Mouse (Mus musculus) midbrain, embryonic 14.5 days (tissue): ENCODE data around the gene Defb28. TPM values are rescaled to one million over a fixed set of nuclear protein-coding genes. Genes with fewer than 3 reads are reported as not detected.

Source experiments
- ATAC-seq: fragments of 200-750 bp; cut with Nextera tagmentation; 2 replicates; pipeline ENCODE4 v1.8.0; 2017; ENCODE audit warnings: moderate number of reproducible peaks, moderate library complexity; ENCODE audit not compliant: low FRiP score, low TSS enrichment
- DNase-seq: peaks from one replicate; pipeline ENCODE4 v3.0.0-alpha.2; 2015
- H3K27ac ChIP-seq: fragments of 300-500 bp; sonication (generic); replicated peaks from 2 replicates; pipeline ENCODE4 v1.5.1; 2014; ENCODE audit warnings: mild to moderate bottlenecking, low read depth, low read length, moderate library complexity
- H3K27me3 ChIP-seq: fragments of 300-500 bp; sonication (generic); 2 replicates; pipeline ENCODE4 v1.6.1; 2014; ENCODE audit warnings: low read length, control low read depth, mixed read lengths; ENCODE audit not compliant: control insufficient read depth, insufficient read depth
- H3K36me3 ChIP-seq: fragments of 300-500 bp; sonication (generic); 2 replicates; pipeline ENCODE4 v1.6.1; 2014; ENCODE audit warnings: low read length, control low read depth; ENCODE audit not compliant: control insufficient read depth, insufficient read depth
- H3K4me1 ChIP-seq: fragments of 300-500 bp; sonication (generic); 2 replicates; pipeline ENCODE4 v1.6.1; 2014; ENCODE audit warnings: mild to moderate bottlenecking, antibody characterized with exemption, low read length, control low read depth; ENCODE audit not compliant: control insufficient read depth, insufficient read depth
- H3K4me2 ChIP-seq: fragments of 300-500 bp; sonication (generic); 2 replicates; pipeline ENCODE4 v1.6.1; 2014; ENCODE audit warnings: mild to moderate bottlenecking, low read length, moderate library complexity
- H3K4me3 ChIP-seq: fragments of 300-500 bp; sonication (generic); replicated peaks from 2 replicates; pipeline ENCODE4 v1.5.1; 2014; ENCODE audit warnings: low read depth, low read length
- H3K9ac ChIP-seq: fragments of 300-500 bp; sonication (generic); replicated peaks from 2 replicates; pipeline ENCODE4 v1.6.1; 2014; ENCODE audit warnings: mild to moderate bottlenecking, low read length, moderate library complexity
- H3K9me3 ChIP-seq: fragments of 300-500 bp; sonication (generic); 2 replicates; pipeline ENCODE4 v1.6.1; 2016; ENCODE audit warnings: low read length, control low read depth, mixed read lengths; ENCODE audit not compliant: control insufficient read depth
- WGBS: fragments of 180-500 bp; shearing (Covaris S2); extraction: QIAGEN DNeasy Blood & Tissue Kit; methylation state at CpG from one replicate; pipeline ENCODE4 v1.1.7; 2014; 5-methylcytosine and 5-hydroxymethylcytosine counted together
- polyA plus RNA-seq: library from polyadenylated mRNA; unstranded; fragments of >200 nt; fragmentation: Nextera tagmentation; extraction: Ambion mirVana; gene quantifications from 2 replicates; pipeline ENCODE4 v1.2.1, GENCODE M21; 2014

The Defb28 gene
- polyA plus RNA-seq, 1 experiment from 2014 or later: not detected

- H3K9ac ChIP-seq: no peak overlapping the region
- H3K4me3 ChIP-seq: no peak overlapping the region
- H3K36me3 ChIP-seq: no peaks in the 10 kb centered on the region
- DNase-seq (no peak), ATAC-seq (no peak)
- no peaks in the 10 kb centered on the region for H3K27me3 ChIP-seq
- H3K4me1 ChIP-seq: no peaks in the 10 kb centered on the region
- H3K4me2 ChIP-seq: no peak overlapping the region
- 77% methylated on average over 6 of the region's 6 CpGs for WGBS
- no peak overlapping the region for H3K27ac ChIP-seq
- no peaks in the 10 kb centered on the region for H3K9me3 ChIP-seq
These were observed 20.0 kb upstream of the Defb28 start for GRCm38 (mm10) chr2:152498020-152498419.

- WGBS: 83% methylated on average over 7 of the region's 7 CpGs
These were observed 17.7 kb upstream of the Defb28 start for GRCm38 (mm10) chr2:152500204-152500862.

GRCm38 (mm10) chr2:152500863-152501229 lies 17.2 kb upstream of the Defb28 start:
- Histone ChIP-seq H3K9me3 (no peaks in the 10 kb centered on the region), H3K36me3 (no peaks in the 10 kb centered on the region), H3K27ac (no peak overlapping the region), H3K27me3 (no peaks in the 10 kb centered on the region), H3K9ac (no peak overlapping the region), H3K4me3 (no peak overlapping the region), H3K4me1 (no peaks in the 10 kb centered on the region), H3K4me2 (no peak overlapping the region)
- 80% methylated on average over 6 of the region's 6 CpGs for WGBS
- no peak for DNase-seq
- no peak for ATAC-seq

More at GRCm38 (mm10) chr2:152500204-152500862, 17.7 kb upstream of the Defb28 start:
- DNase-seq (no peak), ATAC-seq (no peak)
- Histone ChIP-seq H3K4me2 (no peak overlapping the region), H3K9me3 (no peaks in the 10 kb centered on the region), H3K9ac (no peak overlapping the region), H3K36me3 (no peaks in the 10 kb centered on the region), H3K27ac (no peak overlapping the region), H3K27me3 (no peaks in the 10 kb centered on the region), H3K4me1 (no peaks in the 10 kb centered on the region), H3K4me3 (no peak overlapping the region)

GRCm38 (mm10) chr2:152503950-152504349 lies 14.1 kb upstream of the Defb28 start:
- no peak overlapping the region for H3K9ac ChIP-seq
- H3K4me3 ChIP-seq: no peak overlapping the region
- H3K27me3 ChIP-seq: no peaks in the 10 kb centered on the region
- DNase-seq: no peak
- no peak overlapping the region for H3K4me2 ChIP-seq
- 76% methylated on average over 2 of the region's 2 CpGs for WGBS
- no peak overlapping the region for H3K27ac ChIP-seq
- no peaks in the 10 kb centered on the region for H3K9me3 ChIP-seq
- ATAC-seq: no peak
- H3K36me3 ChIP-seq: no peaks in the 10 kb centered on the region
- no peaks in the 10 kb centered on the region for H3K4me1 ChIP-seq

- no peaks in the 10 kb centered on the region for H3K4me1 ChIP-seq
- no peak within 1 kb of the TSS for H3K9ac ChIP-seq
- WGBS: 60% methylated on average over 1 of the region's 1 CpGs
- no peaks in the 10 kb centered on the region for H3K9me3 ChIP-seq
- no peak for DNase-seq
- no peaks in the 10 kb centered on the region for H3K27me3 ChIP-seq
- ATAC-seq: no peak
- no peak within 1 kb of the TSS for H3K27ac ChIP-seq
- H3K4me2 ChIP-seq: no peak within 1 kb of the TSS
- H3K36me3 ChIP-seq: no peaks in the 10 kb centered on the region
- H3K4me3 ChIP-seq: no peak within 1 kb of the TSS
These were observed 6.5 kb upstream of the Defb28 start, which contains the start of gene Defb26 for GRCm38 (mm10) chr2:152511592-152511991. Defb26 (minus strand) TSS chr2:152511692.

- no peaks in the 10 kb centered on the region for H3K4me1 ChIP-seq
- no peak overlapping the region for H3K4me2 ChIP-seq
- H3K27ac ChIP-seq: no peak overlapping the region
- DNase-seq (no peak), ATAC-seq (no peak)
- no peaks in the 10 kb centered on the region for H3K9me3 ChIP-seq
- no peak overlapping the region for H3K4me3 ChIP-seq
- no peaks in the 10 kb centered on the region for H3K27me3 ChIP-seq
- no peak overlapping the region for H3K9ac ChIP-seq
- WGBS: 89% methylated on average over 4 of the region's 4 CpGs
- no peaks in the 10 kb centered on the region for H3K36me3 ChIP-seq
These were observed 2.0 kb upstream of the Defb28 start for GRCm38 (mm10) chr2:152516084-152516483.

- Histone ChIP-seq H3K4me2 (no peak within 1 kb of the TSS), H3K4me3 (no peak within 1 kb of the TSS), H3K36me3 (no peaks in the 10 kb centered on the region), H3K27me3 (no peaks in the 10 kb centered on the region), H3K27ac (no peak within 1 kb of the TSS), H3K9me3 (no peaks in the 10 kb centered on the region), H3K9ac (no peak within 1 kb of the TSS), H3K4me1 (no peaks in the 10 kb centered on the region)
- 59% methylated on average over 13 of the region's 13 CpGs for WGBS
- ATAC-seq (no peak), DNase-seq (no peak)
These were observed 22.1 kb downstream of the Defb28 start, which contains the start of gene Defb29 for GRCm38 (mm10) chr2:152539944-152540710. Defb29 (minus strand) TSS chr2:152540098.

GRCm38 (mm10) chr2:152541979-152542378 lies 23.9 kb downstream of the Defb28 start:
- Histone ChIP-seq H3K36me3 (no peaks in the 10 kb centered on the region), H3K27ac (no peak overlapping the region), H3K9ac (no peak overlapping the region), H3K9me3 (no peaks in the 10 kb centered on the region), H3K4me2 (no peak overlapping the region), H3K27me3 (no peaks in the 10 kb centered on the region), H3K4me3 (no peak overlapping the region), H3K4me1 (no peaks in the 10 kb centered on the region)
- ATAC-seq: no peak
- no peak for DNase-seq
- 89% methylated on average over 9 of the region's 9 CpGs for WGBS

- 77% methylated on average over 2 of the region's 2 CpGs for WGBS
- Histone ChIP-seq H3K4me1 (no peaks in the 10 kb centered on the region), H3K9me3 (no peaks in the 10 kb centered on the region), H3K9ac (no peak overlapping the region), H3K27ac (no peak overlapping the region), H3K4me3 (no peak overlapping the region), H3K36me3 (no peaks in the 10 kb centered on the region), H3K27me3 (no peaks in the 10 kb centered on the region), H3K4me2 (no peak overlapping the region)
- ATAC-seq: no peak
- DNase-seq: no peak
These were observed 24.8 kb downstream of the Defb28 start for GRCm38 (mm10) chr2:152542897-152543296.
